Mouse (Mus musculus) thymus, adult 2 months (tissue): Measurements from ENCODE around the gene Gm4969.

Experiments
- CTCF ChIP-seq: fragments of 200-500 bp; IDR thresholded peaks from 2 replicates; pipeline ENCODE4 v1.5.1; 2012; ENCODE audit warnings: mild to moderate bottlenecking, control low read depth, low read length, moderate library complexity, borderline replicate concordance; ENCODE audit not compliant: control insufficient read depth, poor library complexity, insufficient read depth; ENCODE audit errors: extremely low read depth
- POLR2A ChIP-seq: fragments of 200-500 bp; IDR thresholded peaks from 2 replicates; pipeline ENCODE4 v1.6.1; 2012; ENCODE audit warnings: mild to moderate bottlenecking, low read length, control low read depth, moderate library complexity; ENCODE audit not compliant: control insufficient read depth, poor library complexity, insufficient read depth; ENCODE audit errors: extremely low read depth

DNA sequence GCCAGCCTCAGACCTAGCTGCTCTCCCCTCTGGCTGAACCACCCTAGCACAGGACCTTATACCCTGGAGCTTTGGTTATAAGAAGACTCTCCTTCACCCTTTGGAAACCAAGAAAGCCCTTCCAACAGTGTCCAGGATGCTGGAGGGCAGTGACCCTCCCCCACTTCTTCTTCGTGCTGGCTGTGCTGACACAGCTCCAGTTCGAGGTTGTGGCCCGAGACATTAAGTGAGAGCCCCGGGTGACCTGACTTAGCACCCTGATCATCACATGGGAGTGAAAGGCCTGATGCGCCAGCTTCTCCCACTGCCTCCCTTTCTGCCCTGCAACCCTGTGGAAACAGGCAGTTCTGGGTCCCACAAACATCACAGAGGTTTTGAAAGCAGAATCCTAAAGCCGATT, 32.7 kb downstream of the Gm4969 start:
- TF ChIP-seq POLR2A = no peak
- TF ChIP-seq CTCF = no peak
